Mouse (Mus musculus) lung, postnatal 0 days (tissue): ENCODE measurements at regions not wholly inside any gene's neighbourhood (a gene's known extent, or its start where the extent isn't known, plus 50 kb on each side); places are given as distances from the start of the nearest gene placed in this dataset.

Experiments used
- ATAC-seq: fragments of 200-750 bp; cut with Nextera tagmentation; 2 replicates; pipeline ENCODE4 v1.8.0; 2017; ENCODE audit warnings: moderate library complexity
- DNase-seq: peaks from one replicate; pipeline ENCODE4 v3.0.0-alpha.2; 2016; ENCODE audit warnings: low spot score
- H3K27ac ChIP-seq: fragments of 300-500 bp; sonication (generic); 2 replicates; pipeline ENCODE4 v1.5.1; 2014; ENCODE audit warnings: antibody characterized with exemption, mild to moderate bottlenecking, low read length, mixed read lengths
- H3K27me3 ChIP-seq: fragments of 300-500 bp; sonication (generic); replicated peaks from 2 replicates; pipeline ENCODE4 v1.6.1; 2014; ENCODE audit warnings: low read length, mixed read lengths; ENCODE audit not compliant: insufficient read depth
- H3K36me3 ChIP-seq: fragments of 300-500 bp; sonication (generic); 2 replicates; pipeline ENCODE4 v1.6.1; 2014; ENCODE audit warnings: low read length, mixed read lengths; ENCODE audit not compliant: insufficient read depth
- H3K4me1 ChIP-seq: fragments of 300-500 bp; sonication (generic); 2 replicates; pipeline ENCODE4 v1.6.1; 2014; ENCODE audit warnings: antibody characterized with exemption, low read depth, low read length, mixed read lengths; ENCODE audit not compliant: insufficient read depth
- H3K4me2 ChIP-seq: fragments of 300-500 bp; sonication (generic); replicated peaks from 2 replicates; pipeline ENCODE4 v1.6.1; 2014; ENCODE audit warnings: low read depth, mild to moderate bottlenecking, low read length, moderate library complexity, mixed read lengths
- H3K4me3 ChIP-seq: fragments of 300-500 bp; sonication (generic); 2 replicates; pipeline ENCODE4 v1.5.1; 2014; ENCODE audit warnings: low read depth, low read length
- H3K9ac ChIP-seq: fragments of 300-500 bp; sonication (generic); replicated peaks from 2 replicates; pipeline ENCODE4 v1.6.1; 2014; ENCODE audit warnings: low read depth, mild to moderate bottlenecking
- H3K9me3 ChIP-seq: fragments of 300-500 bp; sonication (generic); 2 replicates; pipeline ENCODE4 v1.6.1; 2016; ENCODE audit warnings: low read length, mixed read lengths
- CTCF ChIP-seq: IDR thresholded peaks from 2 replicates; pipeline ENCODE4 v1.5.1; 2016; ENCODE audit warnings: antibody characterized with exemption, mild to moderate bottlenecking
- EP300 ChIP-seq: IDR thresholded peaks from 2 replicates; pipeline ENCODE4 v1.6.1; 2016; ENCODE audit warnings: antibody characterized with exemption, mild to moderate bottlenecking, control low read depth
- WGBS: fragments of 180-500 bp; shearing (Covaris S2); extraction: QIAGEN DNeasy Blood & Tissue Kit; methylation state at CpG from one replicate; pipeline ENCODE4 v1.1.7; 2014; 5-methylcytosine and 5-hydroxymethylcytosine counted together

- H3K4me2 ChIP-seq, result no peak overlapping the region
- no peaks in the 10 kb centered on the region for H3K4me1 ChIP-seq
- TF ChIP-seq CTCF (no peak), EP300 (no peak)
- ATAC-seq (no peak), DNase-seq (no peak)
- H3K27ac ChIP-seq, result no peak overlapping the region
- no peak overlapping the region for H3K4me3 ChIP-seq
- H3K9me3 ChIP-seq, result no peaks in the 10 kb centered on the region
- WGBS, result 54% methylated on average over 4 of the region's 4 CpGs
- H3K9ac ChIP-seq, result no peak overlapping the region
- no peaks in the 10 kb centered on the region for H3K36me3 ChIP-seq
- H3K27me3 ChIP-seq, result no peaks in the 10 kb centered on the region
Measured at GRCm38 (mm10) chr4:47698514-47698913, 224.1 kb downstream of the Sec61b start.

DNA sequence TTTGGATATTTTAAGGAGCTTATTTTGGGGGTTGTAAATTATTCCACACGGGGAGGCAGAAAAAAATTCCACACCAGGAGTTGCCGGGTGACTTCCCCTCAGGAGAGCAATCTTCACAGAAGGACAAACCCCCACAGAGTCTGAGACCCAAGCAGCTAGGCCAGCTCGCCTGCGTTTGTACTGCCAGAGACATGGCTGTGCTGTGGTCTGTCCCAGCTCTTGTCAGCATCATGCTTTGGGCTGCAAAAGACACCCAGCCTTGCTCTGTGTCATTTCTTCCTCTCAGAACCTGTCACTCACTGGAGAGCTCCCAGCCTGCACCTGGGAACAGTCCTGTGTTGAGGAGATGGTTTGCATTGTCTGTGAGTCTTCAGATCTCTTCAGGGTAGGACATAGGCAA, 224.5 kb downstream of the Sec61b start:
- no peaks in the 10 kb centered on the region for H3K27me3 ChIP-seq
- no peaks in the 10 kb centered on the region for H3K36me3 ChIP-seq
- H3K4me1 ChIP-seq, result no peaks in the 10 kb centered on the region
- H3K4me2 ChIP-seq, result no peak overlapping the region
- H3K9me3 ChIP-seq, result no peaks in the 10 kb centered on the region
- H3K4me3 ChIP-seq, result no peak overlapping the region
- ATAC-seq, result no peak
- no peak overlapping the region for H3K9ac ChIP-seq
- TF ChIP-seq CTCF, result no peak
- 54% methylated on average over 4 of the region's 4 CpGs for WGBS
- H3K27ac ChIP-seq, result no peak overlapping the region
- no peak for DNase-seq

DNA sequence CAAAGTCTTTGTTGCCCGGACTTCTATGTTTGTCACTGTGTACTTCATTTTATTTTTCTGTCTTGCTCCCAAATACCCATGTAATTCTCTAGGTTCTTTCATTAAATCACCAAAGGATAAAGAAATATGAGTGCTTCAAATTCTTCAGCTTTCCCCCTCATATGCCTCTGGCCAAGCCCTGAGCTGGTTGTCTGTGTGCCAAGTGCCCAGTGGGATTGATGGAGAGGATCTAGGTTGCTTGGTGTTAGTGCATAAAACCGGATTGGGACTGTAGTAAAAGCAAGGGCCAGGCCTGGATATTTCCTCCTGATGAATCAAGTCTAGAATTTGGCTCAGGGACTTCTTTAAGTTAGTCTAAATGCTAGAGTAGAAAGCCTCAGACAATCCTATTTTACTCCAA, 229.0 kb downstream of the Sec61b start:
- Histone ChIP-seq H3K9ac (no peak overlapping the region), H3K9me3 (no peaks in the 10 kb centered on the region), H3K4me2 (no peak overlapping the region), H3K36me3 (no peaks in the 10 kb centered on the region), H3K27ac (no peak overlapping the region), H3K27me3 (no peaks in the 10 kb centered on the region), H3K4me3 (no peak overlapping the region), H3K4me1 (no peaks in the 10 kb centered on the region)
- TF ChIP-seq CTCF (no peak), EP300 (no peak)
- no peak for ATAC-seq
- 76% methylated on average over 2 of the region's 2 CpGs for WGBS
- DNase-seq, result no peak

- no peak for ATAC-seq
- WGBS, result 61% methylated on average over 4 of the region's 4 CpGs
- no peak for DNase-seq
- TF ChIP-seq CTCF (no peak), EP300 (no peak)
- H3K9ac ChIP-seq, result no peak overlapping the region
- no peaks in the 10 kb centered on the region for H3K4me1 ChIP-seq
- H3K27ac ChIP-seq, result no peak overlapping the region
- H3K9me3 ChIP-seq, result no peaks in the 10 kb centered on the region
- no peaks in the 10 kb centered on the region for H3K36me3 ChIP-seq
- no peak overlapping the region for H3K4me2 ChIP-seq
- no peaks in the 10 kb centered on the region for H3K27me3 ChIP-seq
- no peak overlapping the region for H3K4me3 ChIP-seq
Measured at GRCm38 (mm10) chr4:47704607-47705006, 230.1 kb downstream of the Sec61b start.

- Histone ChIP-seq H3K4me3 (no peak overlapping the region), H3K27ac (no peak overlapping the region), H3K4me1 (no peaks in the 10 kb centered on the region), H3K9me3 (no peaks in the 10 kb centered on the region), H3K4me2 (no peak overlapping the region), H3K27me3 (no peaks in the 10 kb centered on the region), H3K36me3 (no peaks in the 10 kb centered on the region), H3K9ac (no peak overlapping the region)
- no peak for ATAC-seq
- no peak for DNase-seq
- no peak for TF ChIP-seq CTCF
- TF ChIP-seq EP300, result no peak
Measured at GRCm38 (mm10) chr4:47707966-47708365, 233.5 kb downstream of the Sec61b start.

- TF ChIP-seq EP300, result no peak
- no peak for TF ChIP-seq CTCF
- no peaks in the 10 kb centered on the region for H3K4me1 ChIP-seq
- 68% methylated on average over 7 of the region's 7 CpGs for WGBS
- H3K36me3 ChIP-seq, result no peaks in the 10 kb centered on the region
- ATAC-seq, result no peak
- H3K9ac ChIP-seq, result no peak overlapping the region
- no peaks in the 10 kb centered on the region for H3K27me3 ChIP-seq
- no peaks in the 10 kb centered on the region for H3K9me3 ChIP-seq
- no peak overlapping the region for H3K4me3 ChIP-seq
- no peak overlapping the region for H3K27ac ChIP-seq
- H3K4me2 ChIP-seq, result no peak overlapping the region
- no peak for DNase-seq
Measured at GRCm38 (mm10) chr4:47713387-47713786, 238.9 kb downstream of the Sec61b start.

DNA sequence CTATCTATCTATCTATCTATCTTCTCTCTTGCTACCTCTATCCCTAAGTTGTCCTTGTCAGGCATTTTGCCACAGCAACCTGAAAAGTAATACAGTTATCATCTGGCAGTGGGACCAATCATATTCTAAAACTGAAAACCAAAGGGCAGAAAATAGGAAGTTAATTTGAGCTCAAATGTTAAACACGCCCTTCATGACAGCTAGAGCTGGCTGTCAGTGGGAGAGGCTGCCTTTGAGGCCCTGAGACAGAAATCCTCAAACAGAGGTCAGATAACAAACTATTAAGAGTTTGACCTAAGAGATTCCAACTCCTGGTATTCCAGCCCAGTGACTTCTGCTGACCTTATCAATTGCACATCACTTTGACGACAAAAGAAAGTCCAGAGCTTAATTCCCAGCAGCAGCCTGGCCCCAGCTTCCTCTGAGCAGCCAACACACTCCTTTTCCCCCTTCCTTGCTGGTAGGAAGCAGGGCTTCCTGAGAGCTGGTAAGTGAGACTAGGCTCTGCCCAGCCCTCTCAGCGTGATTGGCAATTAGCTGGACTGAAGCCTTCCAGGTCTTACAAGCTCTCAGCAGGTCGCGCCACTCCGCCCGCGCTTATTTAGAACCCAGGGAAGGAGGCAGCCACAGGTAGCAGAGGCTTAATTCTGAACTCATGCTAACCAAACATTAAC, 250.0 kb downstream of the Sec61b start:
- TF ChIP-seq CTCF, result no peak
- TF ChIP-seq EP300, result no peak
- 24% methylated on average over 8 of the region's 8 CpGs for WGBS
- H3K9me3 ChIP-seq, result no peaks in the 10 kb centered on the region
- H3K36me3 ChIP-seq, result no peaks in the 10 kb centered on the region
- no peak overlapping the region for H3K9ac ChIP-seq
- no peak overlapping the region for H3K4me2 ChIP-seq
- no peak overlapping the region for H3K4me3 ChIP-seq
- no peaks in the 10 kb centered on the region for H3K27me3 ChIP-seq
- H3K27ac ChIP-seq, result no peak overlapping the region
- no peaks in the 10 kb centered on the region for H3K4me1 ChIP-seq
- ATAC-seq, result no peak
- DNase-seq, result no peak
